Mouse (Mus musculus) thymus, postnatal 36 days (tissue): Measurements from ENCODE around the gene Ulk1.
"Not testable (repeated sequence)": the region's sequence is repeated elsewhere in the genome, so short reads cannot be mapped to it uniquely, and the experiment has no call there.

Source experiments
- DNase-seq, 2 experiments: peaks; one replicate each; pipeline ENCODE4 v3.0.0; 2022; ENCODE audit warnings: mixed read lengths in 2 of 2

Ulk1 gene

GRCm38 (mm10) chr5:110804012-110804743 is 5.7 kb downstream of the Ulk1 start:
- no peak for DNase-seq

DNA sequence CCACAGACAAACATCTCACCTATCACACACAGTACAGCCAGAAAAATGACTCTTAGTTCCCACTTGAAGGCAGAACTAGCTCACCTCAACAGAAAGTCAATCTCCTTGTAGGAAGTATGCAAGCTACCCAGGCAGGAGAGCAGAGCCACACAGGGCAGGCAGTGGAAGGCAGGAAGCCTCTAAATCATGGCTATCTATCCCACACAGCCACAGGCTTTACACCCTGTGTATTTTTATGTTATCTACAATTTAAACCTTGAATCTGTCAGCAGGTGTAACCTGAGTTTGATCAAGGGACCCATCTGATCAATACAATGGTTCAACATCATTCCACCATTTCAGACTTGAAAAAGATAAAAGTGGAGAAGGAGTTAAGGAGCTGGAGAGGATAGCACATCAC is 7.1 kb downstream of the Ulk1 start:
- no peak for DNase-seq

DNA sequence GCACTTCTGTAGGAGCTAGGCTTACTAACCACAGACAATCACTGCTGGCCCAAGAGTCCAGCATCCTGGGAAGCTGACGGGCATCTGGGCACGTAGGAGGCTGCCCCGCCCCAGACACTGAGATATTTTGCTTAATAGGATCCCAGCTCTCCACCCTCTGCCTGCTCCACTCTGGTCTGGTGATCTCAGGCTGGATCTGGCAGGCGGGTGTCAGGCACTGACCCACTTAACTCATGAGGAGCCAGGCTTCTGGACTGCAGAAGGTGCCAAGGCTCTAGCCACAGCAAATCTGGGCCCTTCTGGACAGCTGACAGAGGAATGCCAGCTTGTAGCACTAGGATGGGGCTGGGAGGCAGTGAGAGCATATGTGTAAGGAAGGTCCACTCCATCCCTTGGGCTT is 7.7 kb downstream of the Ulk1 start:
- DNase-seq, result no peak

DNA sequence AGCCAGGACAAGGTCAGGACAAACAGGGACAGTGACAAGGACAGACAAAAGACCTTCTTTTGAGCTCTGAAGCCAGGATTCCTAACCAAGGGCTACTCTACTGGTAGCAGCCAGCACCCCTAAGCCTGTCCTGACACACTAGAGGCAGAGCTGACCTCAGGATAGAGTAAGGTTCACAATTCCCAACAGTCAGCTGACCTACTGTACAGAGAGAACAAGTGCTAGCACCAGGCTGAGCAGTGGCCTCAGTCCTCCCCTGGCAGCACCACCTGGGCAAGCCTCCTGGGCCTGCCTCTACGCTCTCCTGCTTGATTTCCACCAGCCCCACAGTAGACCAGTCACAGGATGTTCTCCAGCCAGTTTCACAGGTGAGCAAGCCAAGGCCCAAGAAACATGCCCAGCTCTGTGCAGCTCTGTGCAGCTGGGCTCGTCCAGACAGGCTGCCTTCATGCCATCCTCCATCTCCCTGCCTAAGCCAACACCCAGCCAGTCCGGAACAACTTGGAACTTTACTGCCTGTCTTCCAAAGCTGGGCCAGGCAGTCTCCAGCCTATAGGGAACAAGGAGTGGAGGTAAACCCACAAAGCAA is 8.8 kb downstream of the Ulk1 start:
- DNase-seq, result no peak

DNA sequence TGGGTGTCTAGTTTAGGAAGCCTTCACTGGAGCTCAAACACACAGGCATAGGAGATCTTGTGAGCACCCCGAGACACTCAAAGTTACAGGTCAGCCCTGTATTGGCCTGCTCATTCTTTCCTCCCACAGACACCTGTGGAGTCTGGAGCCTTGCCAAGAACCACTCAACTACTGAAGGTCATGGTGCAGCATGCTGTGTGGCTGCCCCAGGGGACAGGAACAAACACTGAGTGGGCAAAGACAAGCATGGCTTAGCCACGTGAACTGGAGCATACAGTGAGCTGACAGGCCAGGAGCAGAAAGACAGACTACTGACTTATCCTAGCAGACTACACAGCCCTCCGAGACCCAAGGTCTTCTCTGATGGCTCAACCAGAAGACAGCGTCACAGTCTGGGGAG is 12.2 kb downstream of the Ulk1 start:
- no peak for DNase-seq

DNA sequence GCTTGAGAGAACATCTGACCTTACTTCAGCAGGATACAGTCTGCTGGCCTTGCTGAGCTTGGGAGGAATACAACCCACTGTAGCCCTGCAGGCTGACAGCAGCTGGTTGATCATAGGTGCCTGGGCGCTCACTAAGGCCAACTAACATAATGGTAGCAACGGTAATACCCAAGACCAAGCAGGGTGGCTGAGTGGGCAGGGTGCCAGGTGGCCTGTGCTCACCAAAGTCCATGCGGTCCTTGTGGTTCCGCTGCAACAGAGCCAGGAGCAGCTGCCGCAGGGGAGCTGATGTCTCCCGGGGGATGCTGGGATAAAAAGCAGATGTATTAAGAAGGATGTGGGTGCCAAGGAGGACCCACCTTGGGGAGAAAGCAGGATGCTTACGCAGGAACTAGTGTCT is 15.5 kb downstream of the Ulk1 start:
- no peak for DNase-seq

GRCm38 (mm10) chr5:110788684-110789083 is 21.2 kb downstream of the Ulk1 start:
- DNase-seq, result peak; percentile 42 to 43

GRCm38 (mm10) chr5:110786081-110786835 is 23.6 kb downstream of the Ulk1 start:
- no peak for DNase-seq

GRCm38 (mm10) chr5:110783150-110783549 is 26.7 kb downstream of the Ulk1 start:
- no peak for DNase-seq

DNA sequence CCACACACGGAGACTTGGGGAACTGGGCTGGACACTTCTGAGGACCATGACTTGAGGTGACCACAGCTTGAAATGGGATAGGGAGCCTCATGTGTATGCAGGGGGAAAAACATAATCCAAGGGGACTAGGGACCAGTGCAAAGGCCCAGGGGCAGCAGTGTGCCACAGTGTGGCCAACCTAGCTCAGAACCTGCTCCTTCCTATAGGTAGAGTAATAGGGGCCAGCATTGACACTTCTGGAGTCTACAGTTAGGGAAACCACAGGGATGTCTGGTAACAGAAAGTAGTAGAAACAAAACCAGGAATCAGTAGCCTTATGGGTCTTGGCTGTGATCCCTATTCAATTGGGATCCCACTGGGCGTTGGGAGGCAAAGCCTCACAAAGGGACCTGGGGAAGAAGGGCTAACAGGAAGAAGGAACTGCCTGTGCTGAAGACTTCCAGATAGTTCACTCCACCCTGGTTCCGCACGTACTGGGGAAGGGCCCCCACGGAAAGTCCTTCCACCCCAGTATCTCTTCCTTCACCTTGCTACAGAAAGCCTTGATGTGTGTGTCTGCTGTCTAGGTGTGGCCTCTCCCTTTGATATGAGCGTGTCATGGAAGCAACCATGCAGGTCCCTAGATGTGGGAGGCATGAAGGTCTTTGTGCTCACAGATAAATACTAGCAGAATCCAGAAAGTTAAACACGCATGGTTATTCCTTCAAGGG is 28.2 kb downstream of the Ulk1 start:
- DNase-seq, result no peak

GRCm38 (mm10) chr5:110780761-110781528 is 29.0 kb downstream of the Ulk1 start:
- DNase-seq, result no peak

DNA sequence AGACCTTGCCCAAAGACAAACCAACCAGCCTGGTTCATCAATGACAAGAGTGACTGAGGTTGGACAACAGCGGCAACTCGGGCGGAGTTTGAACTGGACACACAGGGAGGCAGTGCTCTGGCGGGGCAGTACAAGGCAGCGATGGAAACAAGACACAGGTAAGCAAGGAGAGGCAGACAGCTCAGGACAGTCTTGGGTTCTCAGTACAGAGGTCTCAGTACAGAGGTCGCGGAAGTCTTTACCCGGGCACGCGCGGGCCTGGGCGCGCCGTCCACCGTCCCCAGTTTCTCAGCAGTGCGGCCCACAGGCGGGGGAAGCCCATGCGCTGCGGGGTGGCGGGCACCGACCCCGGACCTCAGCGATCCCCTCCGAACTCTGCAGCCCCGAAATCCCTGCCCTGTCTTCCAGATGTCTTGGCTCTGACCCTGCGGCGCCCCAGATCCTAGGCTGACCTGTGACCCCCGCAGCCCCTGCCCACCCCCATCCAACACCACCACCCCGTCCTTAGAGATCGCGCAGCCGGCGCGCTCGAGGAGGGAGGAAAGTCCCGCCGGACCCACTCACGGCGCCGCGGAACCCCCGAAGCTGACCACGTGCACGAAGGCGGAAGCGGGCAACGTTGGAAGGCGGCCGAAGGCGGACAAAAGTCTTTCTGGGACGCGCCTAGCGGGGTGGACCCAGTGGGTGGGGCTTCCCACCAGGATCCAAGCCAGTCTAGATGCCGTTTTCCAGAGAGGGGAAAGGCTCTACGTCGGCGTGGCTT is 29.7 kb downstream of the Ulk1 start, which contains the start of gene Pus1:
Gene Pus1 (minus strand): TSS at position 662 of the 763 bp plus-strand sequence.
- DNase-seq, result peak; percentile 83 to 84

- DNase-seq, result no peak
Observed at GRCm38 (mm10) chr5:110779276-110779997, 30.5 kb downstream of the Ulk1 start.

- no peak for DNase-seq
Observed at GRCm38 (mm10) chr5:110778263-110778662, 31.6 kb downstream of the Ulk1 start.

GRCm38 (mm10) chr5:110776141-110776540 is 33.8 kb downstream of the Ulk1 start:
- DNase-seq, result no peak

DNA sequence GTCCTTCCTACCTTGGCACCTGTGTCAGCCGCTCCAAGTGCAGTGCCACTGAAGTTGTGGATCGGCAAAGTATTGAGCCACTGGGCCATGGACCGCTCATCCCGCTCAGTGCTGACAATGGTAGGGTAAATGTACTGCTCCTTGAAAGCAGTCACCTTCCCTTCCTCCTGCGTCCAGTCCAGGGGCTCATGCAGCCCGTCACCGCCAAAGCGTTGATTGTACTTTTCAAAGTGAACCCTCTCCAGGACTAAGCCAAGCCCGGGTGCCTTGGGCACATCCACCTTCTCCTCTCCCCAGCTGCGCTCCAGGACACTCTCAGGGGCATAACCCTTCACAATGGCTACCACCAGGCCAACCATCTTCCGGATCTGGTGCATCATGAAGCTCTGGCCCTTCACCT is 35.4 kb downstream of the Ulk1 start:
- DNase-seq, result no peak

- DNase-seq, result not testable (repeated sequence)
Observed at GRCm38 (mm10) chr5:110772945-110773344, 37.0 kb downstream of the Ulk1 start.

DNA sequence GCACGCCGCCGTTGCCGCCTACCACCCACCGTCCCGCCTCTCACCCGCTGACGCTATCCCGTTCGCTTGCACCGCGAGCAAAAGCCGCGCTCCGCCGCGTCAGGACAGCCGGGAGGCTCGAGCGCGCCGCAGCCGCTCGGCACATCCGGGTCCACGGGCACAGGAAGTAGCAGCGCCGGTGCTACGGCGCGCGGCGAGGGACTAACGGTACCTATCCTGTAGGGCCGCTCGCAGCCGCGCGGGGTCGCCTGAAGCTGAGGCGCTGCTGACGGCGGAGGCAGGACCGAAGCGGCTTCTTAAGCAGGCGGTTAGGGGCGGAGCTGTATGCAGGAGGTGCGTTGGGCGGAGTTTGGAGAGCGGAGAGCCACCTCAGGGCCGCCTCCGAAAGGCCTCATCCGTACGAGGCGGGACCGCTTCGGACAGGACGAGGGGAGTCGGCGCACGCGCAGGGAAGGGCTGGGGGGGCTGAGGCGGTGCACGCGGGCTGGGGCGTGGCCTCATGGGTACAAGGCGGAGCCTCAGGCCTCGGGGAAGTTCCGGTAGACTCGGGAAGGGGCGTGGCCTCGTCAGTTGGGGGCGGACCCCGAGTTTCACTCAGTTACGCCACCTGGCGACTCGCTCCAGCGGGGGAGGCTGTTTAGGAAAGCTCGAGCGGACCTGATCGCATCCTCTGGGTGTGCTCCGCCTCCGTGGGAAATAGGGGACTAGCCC is 39.3 kb downstream of the Ulk1 start, which contains the start of gene Ep400:
Gene Ep400 (minus strand): TSS at position 270 of the 711 bp plus-strand sequence.
- peak; percentile 100 for DNase-seq

GRCm38 (mm10) chr5:110770031-110770445 is 39.9 kb downstream of the Ulk1 start:
- DNase-seq, result peak; percentile 53 to 67

- no peak for DNase-seq
Observed at GRCm38 (mm10) chr5:110769272-110769671, 40.6 kb downstream of the Ulk1 start.
